Mouse (Mus musculus): ENCODE data around the gene Zfp219.

DNA sequence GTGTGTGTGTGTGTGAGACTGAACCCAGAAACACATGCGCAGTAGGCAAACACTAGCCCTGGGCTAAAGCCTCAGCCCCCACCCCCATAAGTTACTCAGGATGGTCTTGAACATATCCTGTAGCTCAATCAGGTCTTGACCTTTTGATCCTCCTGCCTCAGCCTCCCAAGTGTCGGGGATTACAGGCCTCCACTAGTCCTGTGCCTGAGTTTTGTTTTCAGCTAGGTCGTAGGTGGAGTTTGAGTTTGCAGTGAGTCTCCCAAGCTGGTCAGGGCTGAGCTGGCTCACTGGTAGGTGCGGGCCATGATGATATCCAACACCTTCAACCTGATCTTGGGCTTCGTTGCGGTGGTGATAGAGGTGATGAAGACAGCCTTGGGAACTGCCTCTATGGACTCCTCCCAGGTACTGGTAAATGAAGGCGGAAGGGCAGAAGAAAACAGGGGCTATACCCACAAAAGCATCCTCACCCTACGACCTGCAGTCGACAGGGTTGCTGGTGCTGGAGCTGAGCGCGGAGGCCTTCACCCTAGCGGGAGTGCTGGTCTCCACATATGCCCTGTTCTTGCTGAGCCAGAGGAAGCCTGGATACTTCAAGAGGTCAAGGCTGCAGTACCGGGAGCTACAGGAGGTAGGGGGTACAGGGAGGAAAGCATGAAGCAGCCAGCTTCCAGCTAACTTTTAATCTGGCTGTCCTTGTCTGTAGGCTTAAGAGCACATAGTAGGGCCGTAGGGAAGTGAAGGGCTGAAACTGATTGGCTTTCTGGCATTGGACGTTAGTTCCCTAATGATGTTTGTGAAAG is 2.1 kb downstream of the Zfp219 start:
- no peak for TF ChIP-seq CTCF (IDR thresholded peaks at IDR 0.05; ENCODE audit: control insufficient read depth, insufficient read depth, insufficient read length)
- no peak for TF ChIP-seq CEBPB (IDR thresholded peaks at IDR 0.05; ENCODE audit: low read depth)
- TF ChIP-seq USF1 (IDR thresholded peaks at IDR 0.05; ENCODE audit: low read depth): no peak
- TF ChIP-seq MYOG (IDR thresholded peaks at IDR 0.05; ENCODE audit: control insufficient read depth, extremely low read depth, insufficient read length): no peak
- no peak for TF ChIP-seq MYOD1 (IDR thresholded peaks at IDR 0.05; ENCODE audit: control insufficient read depth, insufficient read length, low read depth)
- TF ChIP-seq MAX (IDR thresholded peaks at IDR 0.05): no peak
